Mouse (Mus musculus) left cerebral cortex, postnatal 14 days (tissue): ENCODE measurements around the gene 1110002E22Rik. TPM values are rescaled to one million over a fixed set of nuclear protein-coding genes. Genes with fewer than 3 reads are reported as not detected.
A peak's percentile ranks its signal among the peaks of the same experiment; 100 is the strongest.

Source experiments
- DNase-seq, 2 experiments: peaks; one replicate each; pipeline ENCODE4 v3.0.0; 2021 to 2022; ENCODE audit warnings: low spot score in 2 of 2, mixed read lengths in 1 of 2
- intact Hi-C: fragments of 180-260 bp; cut with DNase I; formaldehyde crosslinking; loops from one replicate; pipeline ENCODE4 v1.15.1; 2025
- total RNA-seq, 2 experiments: library from RNA; stranded (reverse); gene quantifications; 2 replicates each; pipeline ENCODE4 v1.2.3; 2021

Gene 1110002E22Rik
- total RNA-seq, 2 experiments from 2014 or later, result 3.0 to 3.6 TPM

DNA sequence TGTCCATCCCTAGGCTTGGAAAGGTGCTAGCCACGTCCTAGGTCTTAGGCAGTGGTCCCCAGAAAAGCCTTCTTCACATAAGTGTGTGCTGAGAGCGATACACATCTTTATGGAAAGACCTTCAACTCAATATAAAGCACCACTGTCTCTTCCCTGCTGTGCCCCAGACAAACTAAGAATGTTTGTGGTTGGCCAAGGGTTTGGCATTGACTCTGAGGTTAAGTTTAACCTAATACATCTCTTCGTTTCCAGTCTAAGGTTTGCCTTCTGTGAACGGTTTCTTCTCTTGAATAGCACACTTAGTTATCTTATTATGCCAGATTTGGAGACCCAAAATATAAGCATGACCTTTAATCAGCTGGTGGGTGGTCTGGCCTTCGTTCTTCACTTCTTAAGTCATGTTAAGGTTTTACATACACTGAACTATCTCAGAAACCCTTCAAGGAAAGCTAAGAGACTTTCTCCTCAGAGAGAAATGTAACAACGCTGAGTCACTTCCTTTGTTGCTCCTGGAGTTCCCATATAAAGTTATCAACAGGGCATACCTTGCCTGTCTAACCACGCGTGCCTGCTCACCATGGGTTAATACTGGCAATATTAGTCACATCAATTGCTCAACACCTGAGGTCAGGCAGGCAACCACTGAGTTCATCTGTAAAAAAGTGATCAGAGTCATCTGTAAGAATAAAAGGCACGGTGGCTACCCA, 3.5 kb upstream of the 1110002E22Rik start:
- intact Hi-C loops, result no loop called here
- no peak for DNase-seq

GRCm38 (mm10) chr3:138062673-138063072, 2.2 kb upstream of the 1110002E22Rik start:
- DNase-seq, result no peak
- intact Hi-C loops, result no loop called here

DNA sequence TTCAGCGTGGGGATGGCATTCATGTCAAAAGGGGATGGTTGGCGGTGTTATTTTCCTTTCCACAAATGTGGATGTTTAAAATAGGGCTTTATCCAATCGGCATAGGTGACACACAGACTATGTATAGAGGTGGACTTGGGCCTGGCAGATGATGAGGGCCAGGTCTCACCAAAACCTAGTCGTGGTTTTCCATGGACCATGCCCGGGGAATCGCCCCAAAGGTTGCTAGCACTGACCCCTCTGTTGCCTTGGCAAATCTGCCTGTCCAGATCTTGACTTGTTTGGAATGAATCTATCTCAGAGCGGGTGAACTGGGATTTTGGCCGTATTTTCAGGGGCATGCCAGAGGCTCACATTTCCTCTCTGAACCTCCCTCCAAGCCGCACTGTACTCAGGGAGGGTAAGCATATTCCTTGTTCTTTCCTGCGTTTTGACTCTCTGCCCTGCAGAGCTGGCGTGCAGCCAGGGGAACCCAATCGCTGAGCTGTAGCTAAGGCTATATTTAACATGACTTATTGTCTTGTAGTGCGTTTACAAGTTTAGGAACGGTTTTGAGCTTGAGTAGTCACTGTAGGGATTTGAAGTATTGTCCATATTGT, 1.0 kb upstream of the 1110002E22Rik start:
- intact Hi-C loops, result no loop called here
- DNase-seq, result peak in 1 of 2 experiments; percentile 43

GRCm38 (mm10) chr3:138065930-138066329, 1.1 kb downstream of the 1110002E22Rik start:
- intact Hi-C loops, result no loop called here
- no peak for DNase-seq

GRCm38 (mm10) chr3:138066348-138066856, 1.6 kb downstream of the 1110002E22Rik start:
- DNase-seq, result peak; percentile 58 to 62
- intact Hi-C loops, result no loop called here

- no peak for DNase-seq
- intact Hi-C loops, result no loop called here
These were observed 2.4 kb downstream of the 1110002E22Rik start, which contains the start of gene Gm5105 for GRCm38 (mm10) chr3:138067288-138067687. Gm5105 (minus strand) TSS chr3:138067388.

DNA sequence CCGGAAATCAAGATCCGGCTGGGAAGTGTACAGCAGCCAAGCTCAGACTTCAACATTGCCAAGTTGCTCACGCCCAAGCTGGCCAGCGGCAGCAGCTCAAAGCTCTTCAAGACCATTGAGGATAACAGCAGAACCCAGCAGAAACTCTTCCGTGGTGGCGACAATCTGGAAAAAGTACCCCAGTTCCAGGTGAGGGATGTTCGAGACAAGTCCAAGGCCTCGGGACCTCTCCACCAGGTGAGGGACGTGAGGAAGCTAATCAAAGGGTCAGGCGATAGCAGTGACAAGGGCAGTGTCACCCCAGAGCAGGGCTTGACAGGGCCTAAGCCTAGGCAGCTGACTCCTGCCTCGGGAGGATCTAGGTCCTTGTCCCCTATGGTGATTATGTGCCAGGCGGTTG, 3.3 kb downstream of the 1110002E22Rik start:
- intact Hi-C loops, result no loop called here

GRCm38 (mm10) chr3:138069756-138070511, 5.1 kb downstream of the 1110002E22Rik start:
- no peak for DNase-seq
- intact Hi-C loops, result no loop called here

More for the DNA sequence above, 3.3 kb downstream of the 1110002E22Rik start:
- DNase-seq, result no peak

GRCm38 (mm10) chr3:138071004-138071403, 6.2 kb downstream of the 1110002E22Rik start:
- intact Hi-C loops, result no loop called here
- no peak for DNase-seq

- intact Hi-C loops, result no loop called here
- DNase-seq, result no peak
These were observed 6.7 kb downstream of the 1110002E22Rik start for GRCm38 (mm10) chr3:138071476-138072073.

DNA sequence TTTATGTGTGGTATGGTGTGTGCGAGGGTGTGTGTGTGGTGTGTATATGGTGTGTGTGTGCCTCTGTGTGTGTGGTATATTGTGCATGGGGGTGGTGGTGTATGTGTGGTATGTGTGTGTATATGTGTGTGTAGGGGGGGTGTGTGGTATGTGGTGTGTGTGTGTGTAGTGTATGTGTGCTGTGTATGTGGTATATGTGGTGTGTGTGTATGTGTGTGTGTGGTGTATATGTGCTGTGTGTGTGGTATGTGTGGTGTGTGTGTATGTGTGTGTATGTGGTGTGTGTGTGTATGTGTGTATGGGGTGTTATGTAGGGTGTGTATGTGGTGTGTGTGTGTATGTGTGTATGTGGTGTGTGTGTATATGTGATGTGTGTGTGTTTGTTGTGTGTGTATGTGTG, 9.4 kb downstream of the 1110002E22Rik start:
- DNase-seq, result no peak
- intact Hi-C loops, result no loop called here

DNA sequence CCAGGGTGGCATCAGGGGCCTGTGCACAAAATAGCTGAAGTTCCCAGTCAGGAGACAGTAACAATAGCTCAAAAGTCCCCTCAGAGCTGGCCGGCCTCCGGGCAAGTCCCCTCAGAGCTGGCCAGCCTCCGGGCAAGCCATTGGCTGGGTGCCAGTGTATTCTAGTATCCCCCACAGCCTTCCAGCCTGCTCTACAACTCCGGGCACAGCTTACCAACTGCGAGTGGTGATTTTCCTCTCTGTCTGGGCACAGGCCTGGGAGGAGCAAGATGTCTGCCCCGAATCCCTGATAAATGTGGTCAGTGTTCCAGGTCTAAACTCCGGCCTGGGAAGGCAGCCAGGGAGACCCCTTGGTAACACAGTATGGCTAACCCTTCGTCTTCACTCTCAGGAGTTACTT, 10.4 kb downstream of the 1110002E22Rik start:
- intact Hi-C loops, result loop anchor here (5.0 kb wide), 1 partner anchor 67 kb away; the partner anchor contains the start of genes Mttp and Trmt10a
- peak in 1 of 2 experiments; percentile 49 for DNase-seq

GRCm38 (mm10) chr3:138077476-138078340, 12.9 kb downstream of the 1110002E22Rik start:
- intact Hi-C loops, result loop anchor here (5.0 kb wide), 1 partner anchor 65 kb away; the partner anchor contains the start of genes Mttp and Trmt10a
- DNase-seq, result no peak

DNA sequence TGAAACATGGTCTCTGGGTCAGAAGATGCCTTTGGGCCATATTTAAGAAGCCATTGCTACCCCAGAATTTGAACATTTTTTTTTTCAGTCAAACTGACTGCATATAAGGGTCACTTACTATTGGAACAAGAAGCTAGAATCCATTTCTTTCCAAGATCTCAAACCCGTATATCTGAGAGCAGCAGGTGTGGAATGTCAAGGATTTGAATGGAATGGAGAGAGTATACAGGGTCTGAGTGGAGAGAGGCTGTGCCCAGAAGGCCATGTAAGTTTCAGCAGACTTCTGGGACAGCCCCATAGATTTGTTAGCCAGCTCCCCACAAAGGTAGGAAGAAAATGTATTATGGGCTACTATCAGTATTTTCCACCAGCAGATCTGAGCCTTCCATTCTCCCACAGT, 13.8 kb downstream of the 1110002E22Rik start:
- intact Hi-C loops, result loop anchor here (5.0 kb wide), 1 partner anchor 64 kb away; the partner anchor contains the start of genes Mttp and Trmt10a
- no peak for DNase-seq

DNA sequence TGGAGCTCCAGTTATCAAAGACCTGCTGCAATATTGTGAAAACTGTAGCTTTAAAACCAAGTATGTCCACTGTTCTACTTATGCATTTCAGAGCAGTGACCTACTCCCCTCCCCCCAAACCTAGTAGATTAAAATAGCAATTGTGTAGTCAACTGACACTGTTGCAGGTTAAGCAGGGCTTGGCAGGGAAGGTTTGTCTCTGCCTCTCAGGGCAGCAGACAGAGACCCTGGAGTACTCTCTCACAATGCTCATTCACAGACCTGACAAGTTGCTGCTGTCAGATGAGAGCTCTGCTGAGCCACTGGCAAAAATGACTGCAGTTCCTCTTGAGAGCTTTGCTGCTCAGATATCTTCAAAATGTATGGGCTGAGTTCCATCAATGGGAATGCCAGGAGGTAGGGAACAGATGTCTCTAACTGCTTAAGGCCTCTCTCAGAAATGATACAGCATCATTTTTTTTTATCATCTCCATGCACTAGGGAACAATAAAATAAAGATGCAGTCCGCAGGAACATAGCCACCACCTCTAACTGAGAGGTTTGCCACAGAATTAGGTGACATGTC, 18.3 kb downstream of the 1110002E22Rik start:
- intact Hi-C loops, result no loop called here
- DNase-seq, result peak; percentile 45 to 59

DNA sequence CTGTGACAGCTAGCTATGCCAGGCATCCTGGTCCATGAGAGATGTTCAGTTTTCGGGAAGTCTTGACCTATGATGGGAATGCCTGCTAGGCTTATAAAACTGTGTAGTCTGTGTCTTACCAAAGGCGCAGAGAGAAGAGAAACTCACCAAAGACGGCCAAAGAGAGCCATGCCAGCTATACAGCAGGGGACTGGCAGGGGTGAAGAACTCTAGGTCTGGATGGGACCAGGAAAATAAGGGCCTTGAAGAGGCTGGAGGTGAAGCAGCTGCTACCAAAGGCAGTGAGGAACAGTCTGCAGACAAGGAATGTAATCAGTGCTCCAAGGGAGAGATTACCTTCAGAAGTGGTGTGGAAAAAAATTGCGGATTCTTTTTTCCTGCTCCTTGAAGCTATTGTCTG, 19.0 kb downstream of the 1110002E22Rik start:
- intact Hi-C loops, result no loop called here
- DNase-seq, result no peak

DNA sequence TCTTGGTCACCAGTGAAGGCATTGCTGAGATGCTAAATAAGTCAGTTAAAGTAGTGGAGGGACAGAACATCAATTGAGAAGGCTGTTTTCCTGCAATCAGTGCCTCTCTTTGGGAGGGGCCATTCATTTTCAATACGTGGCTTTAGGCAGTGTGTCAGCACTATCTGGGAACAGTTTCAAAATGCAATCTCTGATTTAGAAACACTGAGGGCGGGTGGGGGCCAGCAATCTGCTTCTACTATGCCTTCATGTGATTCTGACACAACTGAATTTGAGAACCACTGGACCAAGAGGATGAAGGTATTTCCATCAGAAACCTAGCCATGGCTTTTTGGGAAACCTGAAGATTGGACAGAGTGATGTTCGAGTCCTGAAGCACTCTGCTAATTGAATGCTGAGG, 30.4 kb downstream of the 1110002E22Rik start:
- intact Hi-C loops, result no loop called here

DNA sequence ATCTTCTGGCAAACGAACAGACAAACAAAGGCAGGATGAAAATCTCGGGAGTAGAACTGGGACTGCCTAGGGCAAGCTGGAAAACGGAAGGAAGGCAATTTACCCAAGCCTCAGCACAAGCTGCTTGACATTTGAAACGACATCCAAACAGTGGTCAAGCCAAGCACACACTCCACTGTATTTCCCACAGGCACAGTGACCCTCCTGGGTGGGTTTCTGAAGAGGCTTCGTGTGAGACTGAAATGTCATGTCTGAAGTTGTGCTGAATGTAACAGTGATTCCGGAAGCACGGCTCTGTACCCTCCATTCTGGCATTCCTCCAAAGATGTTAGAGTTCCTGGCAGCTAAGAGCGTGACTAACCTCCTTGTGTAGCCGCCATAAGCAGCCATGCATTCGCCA, 30.9 kb downstream of the 1110002E22Rik start:
- intact Hi-C loops, result no loop called here

More for the DNA sequence above, 30.4 kb downstream of the 1110002E22Rik start:
- peak; percentile 56 to 69 for DNase-seq

More for the DNA sequence above, 30.9 kb downstream of the 1110002E22Rik start:
- no peak for DNase-seq
